Mouse (Mus musculus) CH12.LX (cell line): ENCODE measurements around the gene Hoxd13. TPM values are rescaled to one million over a fixed set of nuclear protein-coding genes. Genes with fewer than 3 reads are reported as not detected.

Source experiments
- DNase-seq: peaks from one replicate; pipeline ENCODE4 v3.0.0-alpha.2; 2013; ENCODE audit errors: extremely low read depth
- H3K27ac ChIP-seq: 2 replicates; pipeline ENCODE4 v1.5.1; 2012; ENCODE audit warnings: low read depth, mild to moderate bottlenecking, control low read depth, moderate library complexity; ENCODE audit not compliant: insufficient read depth
- H3K27me3 ChIP-seq: replicated peaks from 2 replicates; pipeline ENCODE3; 2012; ENCODE audit warnings: inconsistent platforms
- H3K36me3 ChIP-seq, 2 experiments: replicated peaks in 1 of 2; 2 replicates each; pipeline versions ENCODE3 to v1.6.1; 2012; ENCODE audit warnings: inconsistent platforms in 1 of 2, low read length in 1 of 2, mild to moderate bottlenecking in 1 of 2, mixed read lengths in 1 of 2, moderate library complexity in 1 of 2; ENCODE audit not compliant: control insufficient read depth in 1 of 2, insufficient read depth in 1 of 2
- H3K4me1 ChIP-seq, 2 experiments: 2 replicates each; pipeline ENCODE4 v1.6.1; 2012; ENCODE audit warnings: inconsistent platforms in 1 of 2, moderate library complexity in 1 of 2; ENCODE audit not compliant: insufficient read depth in 2 of 2, control insufficient read depth in 1 of 2
- H3K4me2 ChIP-seq: 2 replicates; pipeline ENCODE4 v1.6.1; 2012; ENCODE audit warnings: low read depth, mild to moderate bottlenecking, control low read depth; ENCODE audit not compliant: poor library complexity, insufficient read depth, severe bottlenecking
- H3K4me3 ChIP-seq, 3 experiments: fragments of 150-350 bp in 1 of 3; sonication (generic) in 1 of 3; replicated peaks in 1 of 3; 2 replicates each; pipeline versions ENCODE3 to v1.5.1; 2011 to 2012; ENCODE audit warnings: low read depth in 2 of 3, low read length in 2 of 3, mild to moderate bottlenecking in 2 of 3, moderate library complexity in 2 of 3, control low read depth in 1 of 3, improper control_type of control experiment in 1 of 3, inconsistent platforms in 1 of 3, mixed read lengths in 1 of 3; ENCODE audit not compliant: poor library complexity in 1 of 3
- H3K79me2 ChIP-seq: replicated peaks from 2 replicates; pipeline ENCODE4 v1.6.1; 2012; ENCODE audit warnings: mild to moderate bottlenecking, moderate library complexity; ENCODE audit not compliant: control insufficient read depth, poor library complexity, insufficient read depth, severe bottlenecking; ENCODE audit errors: extremely low read depth
- H3K9ac ChIP-seq: 2 replicates; pipeline ENCODE4 v1.6.1; 2012; ENCODE audit warnings: low read depth, mild to moderate bottlenecking, control low read depth, moderate library complexity; ENCODE audit not compliant: insufficient read depth
- H3K9me3 ChIP-seq: replicated peaks from 2 replicates; pipeline ENCODE3; 2012; ENCODE audit warnings: low read length, inconsistent platforms, mixed read lengths
- CHD2 ChIP-seq: IDR thresholded peaks from 2 replicates; pipeline ENCODE4 v1.6.1; 2011; ENCODE audit warnings: low read length, improper control_type of control experiment
- ELF1 ChIP-seq: IDR thresholded peaks from 2 replicates; pipeline ENCODE4 v1.6.1; 2014; ENCODE audit warnings: low read depth, mild to moderate bottlenecking, inconsistent platforms, low read length, improper control_type of control experiment
- EP300 ChIP-seq: IDR thresholded peaks from 2 replicates; pipeline ENCODE4 v1.6.1; 2011; ENCODE audit warnings: low read length, improper control_type of control experiment
- GABPA ChIP-seq: IDR thresholded peaks from 2 replicates; pipeline ENCODE4 v1.6.1; 2012; ENCODE audit warnings: low read depth, low read length, improper control_type of control experiment, inconsistent platforms; ENCODE audit not compliant: insufficient replicate concordance
- HCFC1 ChIP-seq: IDR thresholded peaks from 2 replicates; pipeline ENCODE4 v1.6.1; 2012; ENCODE audit warnings: low read depth, mild to moderate bottlenecking, inconsistent platforms, low read length, improper control_type of control experiment
- MAX ChIP-seq: IDR thresholded peaks from 2 replicates; pipeline ENCODE4 v1.6.1; 2011; ENCODE audit warnings: low read length, improper control_type of control experiment
- MEF2A ChIP-seq: IDR thresholded peaks from 2 replicates; pipeline ENCODE4 v1.6.1; 2014; ENCODE audit warnings: low read depth, mild to moderate bottlenecking, inconsistent platforms, low read length, improper control_type of control experiment, borderline replicate concordance
- MXI1 ChIP-seq: IDR thresholded peaks from 2 replicates; pipeline ENCODE4 v1.6.1; 2011; ENCODE audit warnings: mild to moderate bottlenecking, low read depth, low read length, improper control_type of control experiment
- PAX5 ChIP-seq: IDR thresholded peaks from 2 replicates; pipeline ENCODE4 v1.6.1; 2012; ENCODE audit warnings: low read length, inconsistent platforms, mixed read lengths
- POLR2A ChIP-seq: IDR thresholded peaks from 2 replicates; pipeline ENCODE4 v1.6.1; 2011; ENCODE audit warnings: low read depth, mild to moderate bottlenecking, improper control_type of control experiment, low read length
- RAD21 ChIP-seq: IDR thresholded peaks from 2 replicates; pipeline ENCODE4 v1.6.1; 2011; ENCODE audit warnings: low read depth, mild to moderate bottlenecking, low read length, improper control_type of control experiment, moderate library complexity
- SIN3A ChIP-seq: IDR thresholded peaks from 2 replicates; pipeline ENCODE4 v1.6.1; 2012; ENCODE audit warnings: low read length, improper control_type of control experiment, inconsistent platforms
- TCF12 ChIP-seq: IDR thresholded peaks from 2 replicates; pipeline ENCODE4 v1.6.1; 2014; ENCODE audit warnings: low read depth, mild to moderate bottlenecking, inconsistent platforms, low read length, improper control_type of control experiment
- UBTF ChIP-seq: IDR thresholded peaks from 2 replicates; pipeline ENCODE4 v1.6.1; 2012; ENCODE audit warnings: low read depth, mild to moderate bottlenecking, inconsistent platforms, low read length, improper control_type of control experiment, moderate library complexity
- ZKSCAN1 ChIP-seq: IDR thresholded peaks from 2 replicates; pipeline ENCODE4 v1.6.1; 2012; ENCODE audit warnings: low read depth, inconsistent platforms, low read length, improper control_type of control experiment, borderline replicate concordance
- dilution Hi-C: fragments of 300-500 bp; cut with MboI; formaldehyde crosslinking; loops from 2 replicates; pipeline ENCODE4 v1.14.3; 2020; ENCODE audit warnings: low sequenced_read_pairs; ENCODE audit not compliant: extremely low pct_unique_long_range_greater_than_20kb, extremely low pct_ligation_motif_present
- in situ Hi-C: fragments of 300-500 bp; cut with MboI; formaldehyde crosslinking; loops from 3 replicates; pipeline ENCODE4 v1.14.3; 2019; ENCODE audit warnings: low sequenced_read_pairs, low pct_ligation_motif_present, low pct_unique_long_range_greater_than_20kb, mixed read lengths
- polyA plus RNA-seq: library from polyadenylated mRNA; unstranded; fragments of >175 nt; gene quantifications from 2 replicates; pipeline ENCODE4 v1.2.1, GENCODE M21; 2012; ENCODE audit warnings: low read depth; ENCODE audit not compliant: insufficient read length
- total RNA-seq, 2 experiments: library from RNA; depleted of rRNA; stranded (reverse); fragments of 300-350 nt in 1 of 2; fragments of >200 nt in 1 of 2; gene quantifications; 2 replicates each; pipeline ENCODE4 v1.2.3; 2012 to 2014

Gene Hoxd13
- total and polyA plus RNA-seq, 3 experiments: not detected

DNA sequence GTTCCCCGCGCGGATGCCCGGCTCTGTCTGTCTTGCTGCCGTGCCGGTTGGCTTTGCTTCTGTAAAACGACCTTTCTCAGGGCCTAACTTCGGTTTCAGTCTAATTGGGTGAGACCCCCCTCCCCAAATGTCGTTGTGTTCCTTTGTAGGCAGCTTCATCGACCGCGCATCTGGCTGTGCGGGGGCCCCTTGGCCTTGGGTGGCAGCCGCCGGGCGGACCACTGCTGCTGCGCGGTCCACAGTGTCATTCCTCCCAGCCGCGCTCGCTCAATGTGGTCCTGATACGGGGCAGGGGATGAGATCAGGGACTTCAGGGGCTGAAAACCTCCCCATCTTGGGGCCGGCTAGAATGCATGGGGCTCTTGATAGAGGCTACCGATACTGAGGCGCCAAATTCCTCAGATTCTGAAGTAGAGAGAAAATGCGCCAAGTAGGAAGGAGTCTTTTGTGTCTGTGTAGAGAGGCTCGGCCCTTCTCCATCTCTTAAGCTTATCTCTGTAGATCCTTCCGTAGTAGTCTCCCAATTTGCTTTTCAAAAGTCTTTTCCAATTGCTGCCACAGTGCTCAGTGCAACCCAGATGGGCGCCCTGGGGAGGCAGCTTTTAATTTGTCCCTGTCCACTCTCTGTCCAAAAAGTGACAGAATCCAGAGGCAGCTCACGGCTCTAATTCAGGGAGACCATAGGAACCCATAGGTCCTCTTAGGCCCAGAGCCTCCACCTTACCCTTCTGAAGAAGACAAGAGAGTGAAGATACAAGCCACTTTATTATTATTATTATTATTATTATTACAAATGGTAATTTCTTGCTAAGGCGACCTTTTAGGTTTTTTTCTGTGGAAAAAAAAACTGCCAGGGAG lies 19.8 kb downstream of the Hoxd13 start:
- H3K27ac ChIP-seq: no peak overlapping the region
- H3K4me2 ChIP-seq: no peak overlapping the region
- no peak overlapping the region for H3K9ac ChIP-seq
- TF ChIP-seq HCFC1 (no peak), TCF12 (no peak), ZKSCAN1 (no peak), ELF1 (no peak), POLR2A (no peak), GABPA (no peak), EP300 (no peak), MEF2A (no peak), PAX5 (no peak), CHD2 (no peak)
- H3K4me1 ChIP-seq: no peaks in the 10 kb centered on the region
- no peaks in the 10 kb centered on the region for H3K79me2 ChIP-seq
- H3K4me3 ChIP-seq: no peak overlapping the region
- no peaks in the 10 kb centered on the region for H3K27me3 ChIP-seq
- dilution Hi-C loops (no loop called here), in situ Hi-C loops (loop anchor here (25.0 kb wide), 1 partner anchor 624 kb away; no protein-coding TSS in a partner anchor)
- H3K36me3 ChIP-seq: no peaks in the 10 kb centered on the region
- H3K9me3 ChIP-seq: peaks cover 20% of the 10 kb centered on the region
- no peak for DNase-seq

- Histone ChIP-seq H3K4me1 (no peaks in the 10 kb centered on the region), H3K27me3 (no peaks in the 10 kb centered on the region), H3K9ac (no peak overlapping the region), H3K79me2 (no peaks in the 10 kb centered on the region), H3K36me3 (no peaks in the 10 kb centered on the region), H3K4me2 (no peak overlapping the region), H3K27ac (no peak overlapping the region), H3K9me3 (peaks cover 15% of the 10 kb centered on the region), H3K4me3 (no peak overlapping the region)
- dilution Hi-C loops: no loop called here
- DNase-seq: no peak
- in situ Hi-C loops: loop anchor here (25.0 kb wide), 1 partner anchor 623 kb away; no protein-coding TSS in a partner anchor
- TF ChIP-seq GABPA: no peak
- no peak for TF ChIP-seq SIN3A
- TF ChIP-seq HCFC1: no peak
- no peak for TF ChIP-seq UBTF
- TF ChIP-seq MAX: no peak
- TF ChIP-seq MXI1: no peak
- no peak for TF ChIP-seq RAD21
Observed at GRCm38 (mm10) chr2:74688795-74689573, 20.9 kb downstream of the Hoxd13 start.
